Mouse (Mus musculus) heart, postnatal 0 days (tissue): ENCODE measurements around the gene Kcnh7.

ENCODE experiments used
- CTCF ChIP-seq: IDR thresholded peaks from 2 replicates; pipeline ENCODE4 v1.5.1; 2016; ENCODE audit warnings: antibody characterized with exemption, control low read depth, low read depth
- EP300 ChIP-seq: IDR thresholded peaks from 2 replicates; pipeline ENCODE4 v1.6.1; 2016; ENCODE audit warnings: antibody characterized with exemption, low read depth

DNA sequence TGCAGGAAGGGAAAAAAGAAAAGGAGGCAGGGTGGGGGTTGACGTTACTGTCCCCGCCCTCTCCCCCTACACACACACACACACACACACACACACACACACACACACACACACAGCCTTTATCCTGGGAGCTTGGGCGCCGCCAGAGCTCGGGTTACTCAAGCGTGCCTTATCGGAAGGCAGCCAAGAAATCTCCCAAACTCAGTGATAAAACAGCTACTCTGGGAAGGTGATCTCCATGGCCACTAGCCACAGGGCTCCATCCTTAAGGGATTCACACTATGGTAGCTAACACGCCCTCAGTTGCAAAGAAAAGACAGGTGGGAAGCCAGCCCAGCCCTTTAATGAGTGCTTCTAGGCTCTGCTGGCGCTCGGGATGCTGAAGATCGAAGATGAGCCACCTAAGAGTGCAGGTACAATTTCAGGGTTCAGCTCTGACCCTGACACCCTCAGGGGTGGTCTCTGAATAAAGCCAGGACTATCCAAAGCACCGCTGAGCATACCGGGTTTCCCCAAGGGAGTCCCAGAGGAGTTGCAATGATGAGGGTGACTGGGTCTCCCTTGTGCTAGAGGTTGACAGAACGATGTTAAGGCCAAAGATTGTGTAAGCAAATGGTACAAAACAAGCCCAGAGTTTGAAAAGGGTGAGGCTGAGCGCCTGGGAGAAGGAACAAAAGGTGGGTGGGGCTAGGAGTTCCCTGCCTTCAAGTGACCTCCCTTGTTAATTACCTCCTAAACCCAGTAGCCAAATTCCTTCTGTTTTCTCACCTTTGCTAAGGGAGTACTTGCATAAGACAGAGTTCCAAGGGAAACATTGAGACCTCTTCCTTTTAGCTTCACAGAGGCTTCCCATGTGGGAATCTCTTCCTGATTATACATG, 704 bp upstream of the Kcnh7 start:
- no peak for TF ChIP-seq CTCF
- no peak for TF ChIP-seq EP300
